Mouse (Mus musculus) megakaryocyte, adult 5-6 weeks (primary cell): ENCODE measurements around the gene Zbed6. TPM values are rescaled to one million over a fixed set of nuclear protein-coding genes. Genes with fewer than 3 reads are reported as not detected.
A peak's percentile ranks its signal among the peaks of the same experiment; 100 is the strongest.
"Not testable (repeated sequence)": the region's sequence is repeated elsewhere in the genome, so short reads cannot be mapped to it uniquely, and the experiment has no call there.

ENCODE experiments used
- ATAC-seq: 2 replicates; pipeline ENCODE4 v1.8.0; 2016; ENCODE audit warnings: mild to moderate bottlenecking, inconsistent platforms; ENCODE audit not compliant: poor library complexity, severe bottlenecking
- total RNA-seq, 2 experiments: library from RNA; stranded (forward) in 1 of 2; stranded (reverse) in 1 of 2; fragments of 153-499, 151-499 nt in 1 of 2; fragments of 221-1000, 200-1000 nt in 1 of 2; gene quantifications; 2 replicates each; pipeline versions ENCODE4 v1.2.3 to v1.2.4; 2015 to 2017

The Zbed6 gene
- total RNA-seq (2015) (10.4 and 16.9 TPM in 2 replicates), total RNA-seq (2017) (13.1 and 20.0 TPM in 2 replicates)

DNA sequence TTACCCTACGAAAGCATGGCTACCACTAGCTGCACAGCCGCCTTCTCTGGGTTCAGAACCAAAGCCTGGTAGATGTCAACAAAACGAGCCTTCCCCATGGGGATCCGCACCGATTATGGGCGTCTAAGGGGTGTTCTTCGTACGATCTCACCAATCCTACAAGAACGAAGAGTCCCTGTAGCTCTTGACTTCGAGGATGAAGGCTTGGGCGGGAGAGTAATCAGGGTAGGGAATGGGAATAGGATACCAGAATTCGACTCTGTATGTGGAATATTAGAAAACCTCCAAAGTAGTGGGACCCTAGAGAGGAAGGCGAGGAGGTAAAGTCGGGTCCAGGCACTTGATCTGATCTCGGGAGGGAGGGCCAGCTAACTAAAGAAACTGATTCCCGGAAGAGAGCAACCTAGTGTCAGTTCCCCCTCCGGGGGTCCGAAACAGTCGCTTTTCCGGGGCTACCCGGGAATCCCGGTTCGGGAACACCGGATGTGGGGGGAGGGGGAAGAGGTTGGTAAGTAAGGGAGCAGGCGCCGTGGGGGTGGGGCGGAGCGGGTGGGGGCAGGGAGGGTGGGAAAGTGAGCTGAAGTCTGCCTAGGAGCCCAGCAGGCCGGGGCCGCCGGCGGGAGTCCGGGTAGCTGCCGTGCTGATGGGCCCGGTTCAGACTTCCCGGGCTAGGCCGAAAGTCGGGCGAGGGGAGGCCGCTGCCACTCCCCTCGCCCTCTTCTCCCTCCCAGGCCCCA, at the start of gene Zbed6:
Gene Zbed6, minus strand, starts transcription at position 420 of the 737 bp plus-strand sequence.
- ATAC-seq: peak; percentile 53

DNA sequence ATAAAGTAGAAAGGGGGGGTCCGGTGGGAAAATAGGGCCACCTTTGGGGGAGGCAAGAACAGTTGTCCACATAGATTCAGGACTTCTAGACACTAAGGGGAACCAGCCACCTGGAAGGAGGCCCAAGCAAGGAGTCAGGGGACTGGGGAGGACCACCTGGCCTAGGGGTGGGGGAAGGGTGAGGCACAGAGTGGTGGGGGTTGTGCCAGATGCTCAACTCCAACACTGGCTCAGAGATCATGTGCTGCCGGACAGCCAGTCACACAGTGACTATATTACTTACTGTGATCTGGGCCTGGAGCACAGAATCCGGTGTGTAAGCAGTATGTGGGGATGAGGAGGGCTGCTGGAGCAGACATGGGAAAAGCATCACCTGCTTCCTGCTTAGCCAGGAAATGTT, 48.6 kb upstream of the Zbed6 start:
- no peak for ATAC-seq

GRCm38 (mm10) chr1:133701824-133702223, 41.1 kb upstream of the Zbed6 start:
- not testable (repeated sequence) for ATAC-seq

GRCm38 (mm10) chr1:133697935-133698620, 37.4 kb upstream of the Zbed6 start:
- ATAC-seq: no peak

DNA sequence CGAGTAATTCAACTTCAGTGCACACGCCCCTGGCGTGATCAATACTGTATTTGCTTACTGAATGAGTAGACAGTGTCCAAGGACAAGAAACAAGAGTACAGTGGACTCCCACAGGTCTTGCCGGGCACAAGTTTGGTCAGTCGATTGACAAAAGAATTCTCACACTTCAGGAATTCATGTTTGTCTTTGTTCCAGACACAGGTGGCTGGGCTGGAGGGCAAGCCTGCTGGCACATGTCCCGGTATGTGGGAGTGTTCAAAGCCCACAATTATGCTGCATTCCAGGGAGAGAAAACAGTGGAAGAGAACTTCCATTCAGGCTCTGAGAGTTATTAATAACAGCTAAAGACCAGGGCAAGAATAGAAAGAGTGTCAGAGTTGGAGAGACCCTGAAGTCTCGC, 35.2 kb upstream of the Zbed6 start:
- ATAC-seq: no peak

- ATAC-seq: peak; percentile 55
Measured at GRCm38 (mm10) chr1:133694876-133695275, 34.2 kb upstream of the Zbed6 start.

- ATAC-seq: no peak
Measured at GRCm38 (mm10) chr1:133694301-133694700, 33.6 kb upstream of the Zbed6 start.

DNA sequence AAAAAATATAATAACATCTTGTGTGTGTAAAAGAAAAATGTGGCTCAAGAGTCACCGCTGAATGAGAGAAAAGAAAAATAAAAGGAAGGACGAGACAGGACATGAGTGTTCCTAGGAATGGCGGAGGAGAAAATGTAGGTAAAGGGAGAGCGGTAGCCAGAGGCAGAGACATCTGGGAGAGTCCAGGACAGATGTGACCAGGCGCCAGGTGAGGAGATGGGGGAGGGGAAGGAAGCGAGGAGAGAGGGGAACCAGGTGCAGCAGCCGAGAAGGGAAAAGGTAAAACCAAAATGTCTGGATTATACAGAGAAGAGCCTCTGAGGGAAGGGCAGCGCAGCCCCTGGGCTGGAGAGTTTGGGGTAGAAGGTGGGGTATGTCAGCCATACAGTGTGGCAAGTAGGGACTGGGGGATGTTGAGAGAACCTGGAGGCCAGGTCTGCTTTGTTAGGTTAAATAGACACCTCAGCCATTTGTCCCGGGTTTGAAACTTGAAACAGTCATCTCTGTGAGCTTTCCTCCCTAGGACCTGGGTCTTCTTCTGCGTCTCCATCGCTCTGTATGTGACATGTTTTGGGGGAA, 32.9 kb upstream of the Zbed6 start:
- no peak for ATAC-seq

- ATAC-seq: no peak
Measured at GRCm38 (mm10) chr1:133692195-133692594, 31.5 kb upstream of the Zbed6 start.

- ATAC-seq: no peak
Measured at GRCm38 (mm10) chr1:133691046-133691445, 30.4 kb upstream of the Zbed6 start.

- peak; percentile 73 for ATAC-seq
Measured at GRCm38 (mm10) chr1:133689897-133690296, 29.2 kb upstream of the Zbed6 start, which contains the start of gene Lax1. Gene Lax1 (minus strand): TSS chr1:133690108.

GRCm38 (mm10) chr1:133688301-133688700, 27.6 kb upstream of the Zbed6 start:
- no peak for ATAC-seq

- ATAC-seq: peak; percentile 39
Measured at GRCm38 (mm10) chr1:133685749-133686519, 25.2 kb upstream of the Zbed6 start.

- no peak for ATAC-seq
Measured at GRCm38 (mm10) chr1:133671801-133672200, 11.1 kb upstream of the Zbed6 start.

- ATAC-seq: no peak
Measured at GRCm38 (mm10) chr1:133671266-133671665, 10.6 kb upstream of the Zbed6 start.

DNA sequence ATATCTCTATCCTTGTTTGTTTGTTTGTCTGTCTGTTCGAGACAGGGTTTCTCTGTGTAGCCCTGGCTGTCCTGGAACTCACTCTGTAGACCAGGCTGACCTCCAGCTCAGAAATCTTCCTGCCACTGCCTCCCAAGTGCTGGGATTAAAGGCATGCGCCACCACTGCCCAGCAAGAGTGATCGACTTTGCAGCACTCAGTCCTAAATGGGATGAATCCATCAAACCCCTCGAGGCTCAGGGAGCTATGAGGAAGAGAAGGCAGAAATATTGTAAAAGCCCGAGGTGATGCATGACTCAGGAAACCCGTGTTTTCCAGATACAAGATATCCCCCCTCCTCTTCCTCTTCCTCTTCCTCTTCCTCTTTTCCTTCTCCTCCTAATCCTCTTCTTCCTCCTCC, 10.1 kb upstream of the Zbed6 start:
- ATAC-seq: no peak

DNA sequence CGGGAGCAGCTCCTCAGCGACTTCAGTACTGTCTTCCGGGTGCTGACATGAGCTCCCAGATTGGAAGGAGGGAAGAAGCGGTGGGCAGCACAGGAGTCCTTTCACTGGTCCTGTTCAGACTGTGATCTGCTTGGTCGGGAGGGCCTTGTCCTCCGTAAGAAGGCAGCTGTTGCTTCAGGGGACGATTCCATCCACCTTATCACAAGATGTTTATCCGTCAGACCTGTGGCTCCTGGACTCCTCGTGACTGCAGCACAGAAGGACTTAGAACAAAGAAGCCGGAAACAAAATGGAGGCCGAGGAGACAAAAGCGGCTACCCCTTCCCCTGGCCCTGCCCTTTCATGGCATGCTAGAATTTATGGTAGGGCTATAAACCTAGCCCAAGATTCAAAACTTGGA, 9.5 kb upstream of the Zbed6 start:
- ATAC-seq: no peak

DNA sequence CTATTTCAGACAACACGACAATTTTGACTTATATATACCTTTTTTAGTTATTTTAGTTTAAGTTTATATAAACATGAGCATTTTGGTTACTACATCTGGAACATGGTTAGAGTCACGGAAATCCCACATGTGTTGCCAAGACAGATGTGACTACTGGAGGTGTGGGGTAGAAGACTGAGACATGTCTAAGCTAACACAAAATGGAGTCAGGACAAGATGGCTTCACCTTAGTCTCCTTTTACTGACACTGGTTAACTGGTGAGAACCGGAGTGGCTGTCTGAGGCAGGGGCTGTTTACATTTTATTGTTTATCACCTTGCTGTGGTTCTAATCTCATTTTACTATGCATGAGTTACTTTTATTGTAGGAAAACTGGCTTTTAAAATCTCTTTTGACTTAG, 7.9 kb upstream of the Zbed6 start:
- ATAC-seq: no peak

- ATAC-seq: no peak
Measured at GRCm38 (mm10) chr1:133667721-133668120, 7.0 kb upstream of the Zbed6 start.

DNA sequence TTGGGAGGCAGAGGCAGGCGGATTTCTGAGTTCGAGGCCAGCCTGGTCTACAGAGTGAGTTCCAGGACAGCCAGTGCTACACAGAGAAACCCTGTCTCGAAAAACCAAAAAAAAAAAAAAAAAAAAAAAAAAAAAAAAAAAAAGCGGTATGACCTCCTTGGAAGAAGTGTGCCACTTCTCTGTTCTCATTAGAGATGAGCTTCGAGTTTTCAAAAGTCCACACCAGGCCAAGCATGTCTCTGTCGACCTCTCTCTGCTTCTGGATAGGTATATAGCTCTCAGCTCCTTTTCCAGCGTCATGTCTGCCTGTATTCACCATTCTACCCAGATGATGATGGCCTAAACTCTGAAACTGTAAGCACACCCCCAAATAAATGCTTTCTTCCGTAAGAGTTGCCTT, 5.0 kb upstream of the Zbed6 start:
- ATAC-seq: not testable (repeated sequence)
